Mouse (Mus musculus) cerebellum, adult 2 months (tissue): ENCODE measurements around the gene Adamts7. TPM values are rescaled to one million over a fixed set of nuclear protein-coding genes. Genes with fewer than 3 reads are reported as not detected.
A peak's percentile ranks its signal among the peaks of the same experiment; 100 is the strongest.

Experiments
- DNase-seq, 2 experiments: peaks; one replicate each; pipeline ENCODE4 v3.0.0; 2021
- H3K27ac ChIP-seq: fragments of 200-500 bp; 2 replicates; pipeline ENCODE4 v1.5.1; 2012; ENCODE audit warnings: low read length, control low read depth, inconsistent platforms; ENCODE audit not compliant: insufficient read depth
- H3K27me3 ChIP-seq: fragments of 200-500 bp; 2 replicates; pipeline ENCODE4 v1.6.1; 2012; ENCODE audit warnings: inconsistent platforms, mild to moderate bottlenecking, low read length, moderate library complexity; ENCODE audit not compliant: control insufficient read depth, insufficient read depth
- H3K4me1 ChIP-seq: fragments of 200-500 bp; 2 replicates; pipeline ENCODE4 v1.6.1; 2011; ENCODE audit warnings: low read length; ENCODE audit not compliant: control insufficient read depth, insufficient read depth
- H3K4me3 ChIP-seq: fragments of 200-500 bp; replicated peaks from 2 replicates; pipeline ENCODE3; 2011; ENCODE audit warnings: mild to moderate bottlenecking, low read depth, low read length, control low read depth; ENCODE audit not compliant: insufficient read depth
- CTCF ChIP-seq: fragments of 200-500 bp; IDR thresholded peaks from 2 replicates; pipeline ENCODE4 v1.5.1; 2011; ENCODE audit warnings: low read depth, mild to moderate bottlenecking, control low read depth, low read length, moderate library complexity, borderline replicate concordance; ENCODE audit not compliant: insufficient read depth
- POLR2A ChIP-seq: fragments of 200-500 bp; IDR thresholded peaks from 2 replicates; pipeline ENCODE4 v1.6.1; 2011; ENCODE audit warnings: low read length, control low read depth, borderline replicate concordance; ENCODE audit not compliant: insufficient read depth
- WGBS: fragments of 180-500 bp; shearing (Covaris S2); methylation state at CpG from one replicate; pipeline ENCODE4 v1.1.7; 2018; 5-methylcytosine and 5-hydroxymethylcytosine counted together
- polyA plus RNA-seq: library from polyadenylated mRNA; depleted of rRNA; stranded (reverse); fragments of >200 nt; gene quantifications from 2 replicates; pipeline ENCODE4 v1.2.3, GENCODE M21; 2012; rRNA removed

Adamts7 gene
- polyA plus RNA-seq = 0.34 and 0.49 TPM in 2 replicates

DNA sequence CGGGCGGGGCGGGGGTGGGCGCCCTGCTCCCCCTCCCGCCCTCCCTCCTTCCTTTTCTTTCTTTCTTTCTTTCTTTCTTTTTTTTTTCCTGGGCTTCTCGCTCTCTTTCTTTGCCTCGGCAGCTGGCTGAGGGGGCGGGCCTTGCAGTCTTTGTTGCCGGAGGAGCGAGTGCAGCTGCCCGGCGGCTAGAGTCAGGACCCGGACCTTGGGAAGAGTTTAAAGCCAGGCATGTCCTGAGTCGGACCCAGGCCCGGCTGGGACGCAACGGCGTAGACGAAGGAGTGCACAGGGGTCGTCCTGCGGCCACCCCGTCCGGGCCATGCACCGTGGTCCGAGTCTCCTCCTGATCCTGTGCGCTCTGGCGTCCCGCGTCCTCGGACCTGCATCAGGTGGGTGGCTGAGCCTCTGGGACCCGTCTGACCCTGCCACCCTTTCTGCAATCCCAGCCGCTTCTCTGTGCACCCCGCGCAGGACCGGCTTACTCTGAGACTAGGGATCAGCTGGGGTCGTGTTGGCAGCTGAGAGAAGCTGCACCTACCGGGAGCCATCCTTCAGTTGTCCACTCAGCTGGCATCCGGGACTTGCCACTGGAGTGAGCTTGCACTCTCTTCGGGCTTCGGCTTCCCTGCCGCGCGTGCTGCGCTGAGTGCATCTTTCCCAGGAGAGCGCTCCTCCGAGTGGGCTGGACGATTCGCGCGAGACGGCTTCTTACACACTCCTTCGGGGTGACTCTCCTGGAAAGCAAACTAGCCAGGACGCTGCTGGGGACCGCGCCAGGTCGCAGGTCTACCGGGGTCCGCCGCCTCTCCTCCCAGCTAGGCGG, at the start of gene Adamts7:
Gene Adamts7 (plus strand): TSS at position 144 of the 823 bp plus-strand sequence.
- Histone ChIP-seq H3K27me3 (no peaks in the 10 kb centered on the region), H3K4me3 (peak within 1 kb of the TSS; percentile 53), H3K4me1 (no peaks in the 10 kb centered on the region; the same call in 1 of the 2 replicates), H3K27ac (no peak within 1 kb of the TSS)
- WGBS = under 1% methylated on average over 58 of the region's 60 CpGs
- TF ChIP-seq CTCF = no peak
- peak; percentile 28 to 43 for DNase-seq

GRCm38 (mm10) chr9:90113151-90113550, 49.7 kb upstream of the Adamts7 start:
- Histone ChIP-seq H3K4me1 (no peaks in the 10 kb centered on the region; the same call in 1 of the 2 replicates), H3K27ac (no peak overlapping the region), H3K4me3 (peak overlapping the region; percentile 89), H3K27me3 (no peaks in the 10 kb centered on the region)
- DNase-seq = peak in 1 of 2 experiments; percentile 10
- WGBS = 1% methylated on average over 13 of the region's 13 CpGs
- TF ChIP-seq POLR2A = no peak
- no peak for TF ChIP-seq CTCF

- H3K4me3 ChIP-seq = peak overlapping the region; percentile 89
- no peaks in the 10 kb centered on the region; the same call in 1 of the 2 replicates for H3K4me1 ChIP-seq
- peak; percentile 88 for DNase-seq
- peak; percentile 28; the same call in 1 of the 2 replicates for TF ChIP-seq CTCF
- no peak for TF ChIP-seq POLR2A
- under 1% methylated on average over 82 of the region's 82 CpGs for WGBS
- H3K27me3 ChIP-seq = no peaks in the 10 kb centered on the region
- H3K27ac ChIP-seq = peak overlapping the region; percentile 99
These were observed 49.0 kb upstream of the Adamts7 start for GRCm38 (mm10) chr9:90113651-90114566.

GRCm38 (mm10) chr9:90114567-90115307, 48.1 kb upstream of the Adamts7 start, which contains the start of gene Morf4l1:
TSS of gene Morf4l1 (minus strand) at chr9:90114774.
- TF ChIP-seq CTCF = no peak
- peak; percentile 44; the same call in 1 of the 2 replicates for TF ChIP-seq POLR2A
- WGBS = under 1% methylated on average over 40 of the region's 40 CpGs
- Histone ChIP-seq H3K27ac (peak within 1 kb of the TSS; percentile 99), H3K27me3 (no peaks in the 10 kb centered on the region), H3K4me1 (no peaks in the 10 kb centered on the region; the same call in 1 of the 2 replicates), H3K4me3 (peak within 1 kb of the TSS; percentile 89)
- DNase-seq = peak; percentile 97 to 99

GRCm38 (mm10) chr9:90115308-90115700, 47.6 kb upstream of the Adamts7 start:
- DNase-seq = no peak
- H3K27me3 ChIP-seq = no peaks in the 10 kb centered on the region
- no peak for TF ChIP-seq CTCF
- TF ChIP-seq POLR2A = no peak
- peak overlapping the region; percentile 89 for H3K4me3 ChIP-seq
- H3K4me1 ChIP-seq = no peaks in the 10 kb centered on the region; the same call in 1 of the 2 replicates
- no peak overlapping the region for H3K27ac ChIP-seq

GRCm38 (mm10) chr9:90117234-90117633, 45.6 kb upstream of the Adamts7 start:
- Histone ChIP-seq H3K4me3 (no peak overlapping the region), H3K4me1 (no peaks in the 10 kb centered on the region; the same call in 1 of the 2 replicates), H3K27ac (no peak overlapping the region), H3K27me3 (no peaks in the 10 kb centered on the region)
- no peak for DNase-seq
- TF ChIP-seq POLR2A = no peak
- no peak for TF ChIP-seq CTCF

DNA sequence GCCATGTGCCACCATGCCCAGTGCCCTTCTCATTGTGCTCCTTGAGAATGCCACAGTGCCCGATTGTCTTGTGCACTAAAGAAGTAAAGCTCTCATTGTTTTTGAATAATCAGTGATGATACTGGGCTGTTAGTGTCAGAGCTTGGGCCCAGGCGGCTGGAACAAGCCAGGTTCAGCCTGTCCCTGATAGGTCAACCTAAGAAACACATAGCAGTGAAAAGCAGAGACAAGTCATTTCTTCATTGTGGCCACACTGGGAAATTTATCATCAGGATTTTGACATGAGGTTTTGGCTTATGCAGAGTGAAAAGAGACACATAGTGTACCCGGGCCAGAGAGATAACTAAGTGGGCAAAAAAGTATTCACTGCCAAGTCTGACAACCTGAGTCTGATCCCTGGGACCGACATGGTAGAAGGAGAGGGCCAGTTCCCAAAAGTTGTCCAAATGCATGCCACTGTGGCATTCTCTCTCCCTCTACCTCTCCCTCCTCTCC, 40.6 kb upstream of the Adamts7 start:
- Histone ChIP-seq H3K27ac (no peak overlapping the region), H3K27me3 (no peaks in the 10 kb centered on the region), H3K4me3 (no peak overlapping the region), H3K4me1 (no peaks in the 10 kb centered on the region)
- no peak for DNase-seq
- TF ChIP-seq CTCF (no peak), POLR2A (no peak)
- 71% methylated on average over 4 of the region's 4 CpGs for WGBS
